Mouse (Mus musculus): Measurements from ENCODE around the gene Reps2. TPM values are rescaled to one million over a fixed set of nuclear protein-coding genes. Genes with fewer than 3 reads are reported as not detected.

Gene Reps2
- polyA plus RNA-seq, 1 experiment from 2014 or later, result 1.1 TPM

DNA sequence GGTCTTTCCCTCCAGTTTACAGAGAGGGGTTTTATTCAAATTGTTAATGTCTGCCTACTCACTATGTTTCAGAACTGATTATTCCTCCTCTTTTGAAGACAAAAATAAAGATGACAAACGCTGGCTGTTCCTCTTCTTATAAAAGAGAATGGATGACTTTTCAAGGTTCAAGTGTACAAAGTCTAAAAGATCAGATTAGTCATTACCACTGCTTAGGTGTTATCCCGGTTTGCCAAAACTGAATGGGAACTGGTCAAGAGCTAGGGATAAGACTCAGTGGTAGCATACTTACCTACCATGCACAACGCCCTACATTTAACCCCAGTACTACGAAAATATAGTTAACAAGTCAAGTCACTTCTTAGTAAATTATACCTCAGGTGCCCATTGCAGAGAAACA, 77.9 kb downstream of the Reps2 start:
- Histone ChIP-seq H3K27ac (ENCODE audit: low read depth, low read length) (no peak overlapping the region), H3K27me3 (ENCODE audit: control insufficient read depth, insufficient read depth, low read length) (no peaks in the 10 kb centered on the region; the same call in 1 of the 2 replicates), H3K9me3 (ENCODE audit: control insufficient read depth, low read length) (no peaks in the 10 kb centered on the region), H3K36me3 (ENCODE audit: control insufficient read depth, insufficient read depth, low read length) (no peaks in the 10 kb centered on the region), H3K4me2 (replicated peaks; ENCODE audit: low read depth, low read length) (no peak overlapping the region), H3K9ac (ENCODE audit: low read depth, low read length) (no peak overlapping the region), H3K4me3 (ENCODE audit: low read depth, low read length) (no peak overlapping the region), H3K4me1 (replicated peaks; ENCODE audit: control insufficient read depth, insufficient read depth, low read length) (no peaks in the 10 kb centered on the region)
- ATAC-seq (ENCODE audit: low FRiP score) (no peak), DNase-seq (ENCODE audit: low spot score) (no peak)
- 87% methylated on average over 4 of the region's 4 CpGs for WGBS

DNA sequence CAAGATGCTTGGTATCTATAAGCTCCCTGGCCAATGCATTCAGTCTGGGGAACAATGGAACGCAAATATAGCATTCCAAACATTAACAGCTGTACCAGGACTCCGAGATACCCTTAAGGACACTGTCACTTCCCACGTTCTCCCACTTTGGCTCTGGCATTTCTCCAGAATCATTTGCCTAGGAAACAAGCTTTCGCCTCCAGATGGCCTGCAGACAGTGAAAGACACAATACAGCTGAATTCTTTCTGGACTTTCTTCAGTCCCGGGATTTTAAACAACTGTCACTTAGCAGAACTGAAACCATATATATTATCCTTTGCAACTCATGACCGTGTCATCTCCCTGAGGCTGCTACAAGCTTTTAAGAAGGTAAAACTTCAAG, 87.0 kb downstream of the Reps2 start:
- Histone ChIP-seq H3K9me3 (ENCODE audit: control insufficient read depth, low read length) (no peaks in the 10 kb centered on the region), H3K27me3 (ENCODE audit: control insufficient read depth, insufficient read depth, low read length) (peaks cover 5% of the 10 kb centered on the region; the same call in 1 of the 2 replicates), H3K27ac (ENCODE audit: low read depth, low read length) (no peak overlapping the region), H3K4me3 (ENCODE audit: low read depth, low read length) (no peak overlapping the region), H3K4me1 (replicated peaks; ENCODE audit: control insufficient read depth, insufficient read depth, low read length) (no peaks in the 10 kb centered on the region), H3K36me3 (ENCODE audit: control insufficient read depth, insufficient read depth, low read length) (no peaks in the 10 kb centered on the region), H3K4me2 (replicated peaks; ENCODE audit: low read depth, low read length) (no peak overlapping the region), H3K9ac (ENCODE audit: low read depth, low read length) (no peak overlapping the region)
- ATAC-seq (ENCODE audit: low FRiP score), result no peak
- 77% methylated on average over 6 of the region's 6 CpGs for WGBS
- DNase-seq (ENCODE audit: low spot score), result no peak

DNA sequence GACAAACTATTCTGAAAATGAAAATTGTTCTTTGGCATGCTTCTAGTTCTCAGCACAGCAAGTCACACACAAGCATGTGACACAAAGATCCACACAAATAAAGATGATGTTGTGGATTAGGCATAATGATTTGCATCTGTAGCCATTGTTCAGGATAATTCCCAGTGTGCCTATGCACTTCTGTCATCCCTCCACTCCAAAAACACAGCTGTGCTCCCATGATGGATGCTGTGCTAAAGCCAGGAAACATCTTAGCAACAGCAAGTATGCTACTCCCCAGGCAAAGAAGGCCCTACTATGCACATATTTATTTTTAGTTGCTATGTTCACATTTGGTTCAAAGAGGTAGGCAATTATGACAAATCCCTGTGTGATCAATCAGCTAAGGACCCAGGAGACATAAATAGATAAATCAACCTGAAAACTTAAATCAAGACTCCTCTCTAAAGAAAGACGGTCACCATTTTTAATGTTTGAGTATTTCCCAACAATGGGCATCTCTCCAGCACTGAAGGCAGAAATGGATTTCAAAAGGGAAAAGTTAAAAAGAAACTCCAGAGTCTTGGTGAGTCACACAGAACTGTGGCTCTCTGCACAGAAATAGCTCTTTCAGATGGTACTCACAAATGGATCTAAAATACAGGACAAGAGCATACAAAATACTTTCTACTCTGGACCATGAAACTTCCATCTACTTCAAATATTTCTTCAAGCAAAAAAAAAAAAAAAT, 87.6 kb downstream of the Reps2 start:
- Histone ChIP-seq H3K36me3 (ENCODE audit: control insufficient read depth, insufficient read depth, low read length) (no peaks in the 10 kb centered on the region), H3K4me3 (ENCODE audit: low read depth, low read length) (no peak overlapping the region), H3K4me2 (replicated peaks; ENCODE audit: low read depth, low read length) (no peak overlapping the region), H3K27me3 (ENCODE audit: control insufficient read depth, insufficient read depth, low read length) (peaks cover 5% of the 10 kb centered on the region; the same call in 1 of the 2 replicates), H3K9me3 (ENCODE audit: control insufficient read depth, low read length) (no peaks in the 10 kb centered on the region), H3K9ac (ENCODE audit: low read depth, low read length) (no peak overlapping the region), H3K4me1 (replicated peaks; ENCODE audit: control insufficient read depth, insufficient read depth, low read length) (no peaks in the 10 kb centered on the region), H3K27ac (ENCODE audit: low read depth, low read length) (no peak overlapping the region)
- ATAC-seq (ENCODE audit: low FRiP score), result no peak
- no peak for DNase-seq (ENCODE audit: low spot score)
- 89% methylated on average over 1 of the region's 1 CpGs for WGBS

DNA sequence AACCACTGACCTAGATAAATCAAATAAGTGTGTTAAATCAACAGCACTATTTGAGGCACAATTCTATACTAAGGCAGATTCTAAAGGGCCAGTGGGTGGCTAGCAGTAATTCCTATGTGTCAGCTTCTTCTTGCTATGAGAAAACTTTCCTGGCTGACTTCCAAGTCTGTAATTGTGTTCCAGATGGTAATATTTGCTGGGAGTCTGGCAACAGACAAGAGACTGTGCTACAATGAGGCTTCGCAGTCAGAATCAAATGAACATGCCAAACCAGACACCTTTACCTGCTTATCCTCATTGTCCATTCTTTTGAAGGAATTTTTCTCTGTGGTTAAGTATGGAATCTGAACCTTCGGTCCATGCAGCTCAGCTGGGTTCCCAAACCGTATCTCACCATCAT, 88.9 kb downstream of the Reps2 start:
- H3K4me1 ChIP-seq (replicated peaks; ENCODE audit: control insufficient read depth, insufficient read depth, low read length), result no peaks in the 10 kb centered on the region
- H3K36me3 ChIP-seq (ENCODE audit: control insufficient read depth, insufficient read depth, low read length), result no peaks in the 10 kb centered on the region
- H3K27ac ChIP-seq (ENCODE audit: low read depth, low read length), result no peak overlapping the region
- no peak overlapping the region for H3K4me3 ChIP-seq (ENCODE audit: low read depth, low read length)
- no peaks in the 10 kb centered on the region for H3K9me3 ChIP-seq (ENCODE audit: control insufficient read depth, low read length)
- H3K27me3 ChIP-seq (ENCODE audit: control insufficient read depth, insufficient read depth, low read length), result peaks cover 2% of the 10 kb centered on the region; the same call in 1 of the 2 replicates
- DNase-seq (ENCODE audit: low spot score), result no peak
- no peak overlapping the region for H3K9ac ChIP-seq (ENCODE audit: low read depth, low read length)
- no peak overlapping the region for H3K4me2 ChIP-seq (replicated peaks; ENCODE audit: low read depth, low read length)
- no peak for ATAC-seq (ENCODE audit: low FRiP score)
- WGBS, result 73% methylated on average over 3 of the region's 3 CpGs

DNA sequence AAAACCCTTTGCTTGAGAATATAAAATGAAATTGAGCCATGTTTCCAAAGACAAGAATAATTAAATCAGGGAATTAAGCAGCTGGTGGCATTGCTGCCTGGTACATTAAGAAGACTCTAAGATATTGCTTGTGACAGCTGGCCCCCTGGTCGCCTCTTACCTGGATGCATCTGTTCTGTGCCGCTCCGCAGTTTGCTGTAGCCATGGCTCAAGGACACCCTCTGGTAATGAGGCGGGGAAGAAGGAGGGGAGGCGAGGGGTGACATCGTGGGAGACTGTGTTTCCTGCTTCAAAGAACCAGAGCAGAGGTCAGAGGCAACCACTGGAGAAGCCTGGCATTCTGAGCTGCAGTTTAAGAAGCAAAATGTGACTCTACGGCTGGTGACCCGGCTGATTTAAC, 91.1 kb downstream of the Reps2 start:
- Histone ChIP-seq H3K4me2 (replicated peaks; ENCODE audit: low read depth, low read length) (no peak overlapping the region), H3K4me3 (ENCODE audit: low read depth, low read length) (no peak overlapping the region), H3K9me3 (ENCODE audit: control insufficient read depth, low read length) (no peaks in the 10 kb centered on the region), H3K27me3 (ENCODE audit: control insufficient read depth, insufficient read depth, low read length) (peaks cover 2% of the 10 kb centered on the region; the same call in 1 of the 2 replicates), H3K4me1 (replicated peaks; ENCODE audit: control insufficient read depth, insufficient read depth, low read length) (no peaks in the 10 kb centered on the region), H3K9ac (ENCODE audit: low read depth, low read length) (no peak overlapping the region), H3K36me3 (ENCODE audit: control insufficient read depth, insufficient read depth, low read length) (no peaks in the 10 kb centered on the region), H3K27ac (ENCODE audit: low read depth, low read length) (no peak overlapping the region)
- DNase-seq (ENCODE audit: low spot score) (peak; percentile 2), ATAC-seq (ENCODE audit: low FRiP score) (no peak)
- whole genome bisulfite sequencing, result 43% methylated on average over 8 of the region's 8 CpGs

DNA sequence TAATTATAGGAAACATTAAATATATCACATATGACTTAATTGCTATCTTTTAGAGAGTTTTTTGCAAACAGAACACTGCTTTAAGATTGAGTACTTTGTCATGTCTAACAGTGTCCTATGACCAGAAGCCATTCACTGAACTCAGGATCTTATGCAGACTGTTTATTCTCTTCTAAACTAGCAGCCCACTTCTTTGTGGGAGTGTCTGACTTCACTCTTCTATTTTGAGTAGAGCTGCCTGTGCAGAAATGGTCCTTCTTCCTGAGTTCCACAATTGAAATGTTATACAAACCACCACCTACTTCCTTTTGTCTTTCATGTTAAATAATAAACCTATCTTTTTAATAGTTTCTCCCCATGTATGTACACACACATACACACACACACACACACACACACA, 98.4 kb downstream of the Reps2 start:
- DNase-seq (ENCODE audit: low spot score), result no peak

DNA sequence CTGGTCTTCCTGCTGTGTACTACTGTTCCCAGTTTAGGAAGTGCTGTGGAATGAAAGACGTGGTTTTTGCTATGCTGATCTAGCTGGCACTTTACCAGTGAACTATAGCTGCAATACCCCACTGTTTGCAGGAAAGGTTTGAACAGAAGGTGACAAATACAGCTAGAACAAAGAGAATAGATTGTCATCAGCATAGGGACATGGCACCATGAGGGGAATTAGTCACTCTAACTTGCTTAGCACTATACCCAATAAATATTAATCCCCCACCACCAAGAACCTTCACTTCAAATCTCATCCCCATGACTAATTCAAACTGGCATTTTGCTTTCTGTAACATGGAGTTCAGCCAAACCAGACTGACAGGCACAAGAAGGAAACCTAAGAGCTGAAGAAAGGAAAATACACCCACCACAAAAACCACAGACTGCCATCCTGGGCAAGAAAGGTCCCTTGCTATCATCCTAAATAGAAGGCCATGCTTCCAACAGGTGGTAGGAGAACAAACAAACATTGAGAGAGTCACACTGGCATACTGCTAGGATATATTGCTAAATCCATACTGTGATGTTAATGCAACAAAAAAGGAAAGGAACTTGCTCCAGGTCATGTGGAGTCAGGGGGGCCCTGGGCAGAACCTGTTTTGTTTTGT, 100.7 kb downstream of the Reps2 start:
- Histone ChIP-seq H3K4me1 (replicated peaks; ENCODE audit: control insufficient read depth, insufficient read depth, low read length) (no peaks in the 10 kb centered on the region), H3K36me3 (ENCODE audit: control insufficient read depth, insufficient read depth, low read length) (no peaks in the 10 kb centered on the region), H3K9me3 (ENCODE audit: control insufficient read depth, low read length) (no peaks in the 10 kb centered on the region), H3K27ac (ENCODE audit: low read depth, low read length) (no peak overlapping the region), H3K4me2 (replicated peaks; ENCODE audit: low read depth, low read length) (no peak overlapping the region), H3K9ac (ENCODE audit: low read depth, low read length) (no peak overlapping the region), H3K27me3 (ENCODE audit: control insufficient read depth, insufficient read depth, low read length) (no peaks in the 10 kb centered on the region), H3K4me3 (ENCODE audit: low read depth, low read length) (no peak overlapping the region)
- no peak for ATAC-seq (ENCODE audit: low FRiP score)
- DNase-seq (ENCODE audit: low spot score), result no peak
- 69% methylated on average over 1 of the region's 1 CpGs for WGBS

More for the DNA sequence above, 98.4 kb downstream of the Reps2 start:
- Histone ChIP-seq H3K4me3 (ENCODE audit: low read depth, low read length) (no peak overlapping the region), H3K36me3 (ENCODE audit: control insufficient read depth, insufficient read depth, low read length) (no peaks in the 10 kb centered on the region), H3K27ac (ENCODE audit: low read depth, low read length) (no peak overlapping the region), H3K4me2 (replicated peaks; ENCODE audit: low read depth, low read length) (no peak overlapping the region), H3K9ac (ENCODE audit: low read depth, low read length) (no peak overlapping the region), H3K27me3 (ENCODE audit: control insufficient read depth, insufficient read depth, low read length) (no peaks in the 10 kb centered on the region), H3K9me3 (ENCODE audit: control insufficient read depth, low read length) (no peaks in the 10 kb centered on the region), H3K4me1 (replicated peaks; ENCODE audit: control insufficient read depth, insufficient read depth, low read length) (no peaks in the 10 kb centered on the region)
- no peak for ATAC-seq (ENCODE audit: low FRiP score)

DNA sequence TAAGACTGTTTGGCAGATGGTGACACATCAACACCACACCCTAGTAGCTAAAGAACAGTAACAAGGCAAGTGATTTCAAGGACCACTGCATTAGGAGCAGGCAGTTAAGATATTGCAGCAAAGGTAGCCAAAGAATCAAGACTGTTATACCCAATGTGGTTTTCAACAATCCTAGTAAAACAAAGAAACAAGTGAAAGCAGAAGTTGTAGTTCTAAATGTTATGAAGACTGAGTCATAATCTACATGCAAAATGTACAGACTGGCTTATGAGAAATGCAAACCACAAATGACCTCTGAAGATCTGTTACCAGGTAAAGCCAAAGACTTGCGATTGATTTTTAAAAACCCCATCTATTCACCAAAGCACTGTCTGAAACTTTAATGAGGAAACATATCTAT, 101.5 kb downstream of the Reps2 start:
- Histone ChIP-seq H3K4me1 (replicated peaks; ENCODE audit: control insufficient read depth, insufficient read depth, low read length) (no peaks in the 10 kb centered on the region), H3K4me2 (replicated peaks; ENCODE audit: low read depth, low read length) (no peak overlapping the region), H3K9me3 (ENCODE audit: control insufficient read depth, low read length) (no peaks in the 10 kb centered on the region), H3K9ac (ENCODE audit: low read depth, low read length) (no peak overlapping the region), H3K27me3 (ENCODE audit: control insufficient read depth, insufficient read depth, low read length) (no peaks in the 10 kb centered on the region), H3K36me3 (ENCODE audit: control insufficient read depth, insufficient read depth, low read length) (no peaks in the 10 kb centered on the region), H3K4me3 (ENCODE audit: low read depth, low read length) (no peak overlapping the region), H3K27ac (ENCODE audit: low read depth, low read length) (no peak overlapping the region)
- 97% methylated on average over 1 of the region's 1 CpGs for WGBS
- ATAC-seq (ENCODE audit: low FRiP score) (no peak), DNase-seq (ENCODE audit: low spot score) (no peak)

DNA sequence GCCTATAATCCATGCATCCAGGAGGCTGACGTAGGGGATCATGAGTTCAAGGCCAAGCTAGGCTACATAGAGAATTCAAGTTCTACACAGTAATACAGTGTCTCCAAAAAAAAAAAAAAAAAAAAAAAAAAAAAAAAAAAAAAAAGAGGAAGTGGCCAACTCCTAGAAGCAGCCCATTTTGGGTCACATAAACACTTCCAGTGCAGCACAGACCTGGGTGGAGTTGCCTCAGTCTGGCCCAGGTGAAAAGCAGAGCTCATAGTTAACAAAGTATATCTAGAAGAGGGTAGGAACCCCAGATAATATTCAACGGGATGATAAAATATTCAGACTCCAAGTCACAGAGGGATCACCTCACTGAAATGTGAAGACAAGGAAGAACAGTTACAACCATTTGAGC, 112.4 kb downstream of the Reps2 start:
- Histone ChIP-seq H3K27ac (ENCODE audit: low read depth, low read length) (no peak overlapping the region), H3K4me3 (ENCODE audit: low read depth, low read length) (no peak overlapping the region), H3K27me3 (ENCODE audit: control insufficient read depth, insufficient read depth, low read length) (no peaks in the 10 kb centered on the region; the same call in 1 of the 2 replicates), H3K9ac (ENCODE audit: low read depth, low read length) (no peak overlapping the region), H3K36me3 (ENCODE audit: control insufficient read depth, insufficient read depth, low read length) (no peaks in the 10 kb centered on the region), H3K4me1 (replicated peaks; ENCODE audit: control insufficient read depth, insufficient read depth, low read length) (no peaks in the 10 kb centered on the region), H3K4me2 (replicated peaks; ENCODE audit: low read depth, low read length) (no peak overlapping the region), H3K9me3 (ENCODE audit: control insufficient read depth, low read length) (no peaks in the 10 kb centered on the region)
- 86% methylated on average over 2 of the region's 2 CpGs for WGBS
- DNase-seq (ENCODE audit: low spot score) (no peak), ATAC-seq (ENCODE audit: low FRiP score) (no peak)

Data from hindbrain, embryonic 11.5 days (tissue).